Mouse (Mus musculus): ENCODE measurements at regions not wholly inside any gene's neighbourhood (a gene's known extent, or its start where the extent isn't known, plus 50 kb on each side); places are given as distances from the start of the nearest gene placed in this dataset.
A peak's percentile ranks its signal among the peaks of the same experiment; 100 is the strongest.

DNA sequence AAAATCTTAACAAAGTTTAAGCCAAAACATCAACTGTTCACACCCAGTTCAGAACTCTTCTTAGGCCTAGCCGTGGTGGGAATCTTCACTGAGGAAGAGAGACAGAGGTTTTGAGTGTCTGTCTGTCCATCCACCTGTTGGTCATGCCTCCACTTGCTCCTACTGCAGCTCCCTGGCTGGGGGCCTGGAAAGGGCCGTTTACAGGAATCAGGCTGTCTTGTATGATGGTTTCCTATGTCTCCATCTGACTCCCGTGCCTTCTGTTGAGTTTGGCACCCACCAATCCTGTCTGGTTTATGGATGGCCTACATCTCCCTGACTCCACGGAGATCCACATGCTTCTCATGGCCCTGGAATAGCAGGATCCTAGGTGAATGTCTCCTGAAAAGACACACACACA is 166.1 kb downstream of the Fam43a start:
- Histone ChIP-seq H3K36me3 (ENCODE audit: control insufficient read depth, insufficient read depth) (no peaks in the 10 kb centered on the region), H3K9ac (ENCODE audit: low read length) (no peak overlapping the region), H3K4me1 (ENCODE audit: control insufficient read depth, insufficient read depth, low read length) (peaks cover 16% of the 10 kb centered on the region), H3K27ac (ENCODE audit: low read length) (no peak overlapping the region), H3K9me3 (replicated peaks; ENCODE audit: control insufficient read depth, low read length) (no peaks in the 10 kb centered on the region), H3K27me3 (ENCODE audit: control insufficient read depth, insufficient read depth, low read length) (no peaks in the 10 kb centered on the region), H3K4me2 (ENCODE audit: low read depth, low read length) (no peak overlapping the region), H3K4me3 (ENCODE audit: low read length) (no peak overlapping the region)
- no peak for ATAC-seq (replicated peaks; ENCODE audit: extremely low read depth, insufficient read depth, low FRiP score)
- WGBS, result 78% methylated on average over 4 of the region's 4 CpGs

DNA sequence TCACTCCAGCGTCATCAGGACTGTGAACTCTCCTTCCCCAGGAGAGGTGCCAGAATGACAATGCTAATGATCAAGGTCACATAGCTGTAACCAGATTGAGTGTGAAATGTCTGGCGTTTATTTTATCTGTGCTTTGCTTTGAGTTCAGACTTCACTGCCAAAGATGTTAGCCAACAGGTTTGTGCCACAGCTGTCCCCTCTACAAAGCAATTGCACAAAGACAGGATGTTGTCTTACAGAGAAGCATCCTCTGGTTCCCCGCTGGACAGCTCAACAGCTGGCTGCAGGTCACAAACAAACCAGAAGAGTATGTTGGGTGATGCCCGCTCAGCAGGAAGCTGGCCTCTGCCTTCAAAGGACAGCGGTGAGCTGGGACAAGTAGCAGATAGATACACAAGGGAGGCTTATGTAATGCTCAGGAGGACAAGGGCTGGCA is 169.5 kb downstream of the Fam43a start:
- no peak overlapping the region for H3K4me3 ChIP-seq (ENCODE audit: low read length)
- no peaks in the 10 kb centered on the region for H3K27me3 ChIP-seq (ENCODE audit: control insufficient read depth, insufficient read depth, low read length)
- peak overlapping the region; percentile 71 for H3K27ac ChIP-seq (ENCODE audit: low read length)
- peak overlapping the region; percentile 29 for H3K4me2 ChIP-seq (ENCODE audit: low read depth, low read length)
- 8% methylated on average over 5 of the region's 5 CpGs for WGBS
- peak overlapping the region; percentile 26; the same call in 1 of the 2 replicates for H3K9ac ChIP-seq (ENCODE audit: low read length)
- no peaks in the 10 kb centered on the region for H3K36me3 ChIP-seq (ENCODE audit: control insufficient read depth, insufficient read depth)
- ATAC-seq (replicated peaks; ENCODE audit: extremely low read depth, insufficient read depth, low FRiP score), result peak; percentile 56
- peaks cover 16% of the 10 kb centered on the region for H3K4me1 ChIP-seq (ENCODE audit: control insufficient read depth, insufficient read depth, low read length)
- H3K9me3 ChIP-seq (replicated peaks; ENCODE audit: control insufficient read depth, low read length), result no peaks in the 10 kb centered on the region

DNA sequence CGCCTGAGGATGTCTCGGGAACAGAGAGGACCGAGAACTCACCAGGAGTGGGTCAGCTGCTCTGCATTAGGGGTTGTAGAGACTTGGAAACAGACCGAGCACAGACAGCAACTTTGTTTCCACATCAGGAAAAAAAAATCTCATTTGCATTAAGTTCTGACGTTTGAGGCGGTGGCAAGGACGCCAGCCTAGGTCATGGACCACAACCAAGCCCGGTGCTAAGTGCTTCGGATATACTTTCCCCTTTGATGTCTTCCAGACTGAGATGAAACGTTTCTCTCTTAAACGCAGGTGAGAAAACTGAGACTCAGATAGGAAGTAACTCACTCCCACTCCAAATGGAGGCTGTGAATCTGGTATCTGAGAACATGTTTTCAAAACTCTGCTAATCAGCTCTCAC is 169.9 kb downstream of the Fam43a start:
- H3K27me3 ChIP-seq (ENCODE audit: control insufficient read depth, insufficient read depth, low read length), result no peaks in the 10 kb centered on the region
- no peaks in the 10 kb centered on the region for H3K9me3 ChIP-seq (replicated peaks; ENCODE audit: control insufficient read depth, low read length)
- H3K9ac ChIP-seq (ENCODE audit: low read length), result peak overlapping the region; percentile 26; the same call in 1 of the 2 replicates
- H3K4me2 ChIP-seq (ENCODE audit: low read depth, low read length), result peak overlapping the region; percentile 29
- peak overlapping the region; percentile 71 for H3K27ac ChIP-seq (ENCODE audit: low read length)
- 0 out of 2 replicates have a peak, but pooled peaks have one; percentile 19 for ATAC-seq (replicated peaks; ENCODE audit: extremely low read depth, insufficient read depth, low FRiP score)
- H3K36me3 ChIP-seq (ENCODE audit: control insufficient read depth, insufficient read depth), result no peaks in the 10 kb centered on the region
- 9% methylated on average over 11 of the region's 11 CpGs for WGBS
- peaks cover 16% of the 10 kb centered on the region for H3K4me1 ChIP-seq (ENCODE audit: control insufficient read depth, insufficient read depth, low read length)
- H3K4me3 ChIP-seq (ENCODE audit: low read length), result no peak overlapping the region

DNA sequence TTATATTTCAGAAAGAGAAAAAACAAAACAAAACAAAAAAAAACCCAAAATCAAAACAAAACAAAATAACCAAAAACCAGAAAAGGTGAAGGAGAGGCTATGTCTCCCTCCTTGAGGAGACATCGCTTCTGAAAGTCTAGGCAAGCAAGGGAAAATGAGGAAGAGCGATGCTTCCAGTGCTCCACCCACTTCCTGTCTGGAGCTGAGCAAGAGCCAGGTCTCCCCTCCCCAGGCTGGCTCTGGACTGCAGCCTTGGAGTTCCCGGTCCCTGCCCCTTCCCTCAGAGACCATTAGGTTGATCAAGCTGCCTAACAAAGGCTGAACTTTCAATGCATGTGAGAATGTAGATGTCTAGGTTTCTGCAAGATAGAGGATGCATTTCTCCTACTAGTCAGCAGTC is 173.3 kb downstream of the Fam43a start:
- Histone ChIP-seq H3K9me3 (replicated peaks; ENCODE audit: control insufficient read depth, low read length) (no peaks in the 10 kb centered on the region), H3K4me3 (ENCODE audit: low read length) (no peak overlapping the region), H3K9ac (ENCODE audit: low read length) (no peak overlapping the region), H3K36me3 (ENCODE audit: control insufficient read depth, insufficient read depth) (no peaks in the 10 kb centered on the region), H3K27ac (ENCODE audit: low read length) (no peak overlapping the region), H3K4me2 (ENCODE audit: low read depth, low read length) (no peak overlapping the region), H3K4me1 (ENCODE audit: control insufficient read depth, insufficient read depth, low read length) (peaks cover 35% of the 10 kb centered on the region), H3K27me3 (ENCODE audit: control insufficient read depth, insufficient read depth, low read length) (no peaks in the 10 kb centered on the region)
- WGBS, result 44% methylated on average over 3 of the region's 3 CpGs
- ATAC-seq (replicated peaks; ENCODE audit: extremely low read depth, insufficient read depth, low FRiP score), result no peak

DNA sequence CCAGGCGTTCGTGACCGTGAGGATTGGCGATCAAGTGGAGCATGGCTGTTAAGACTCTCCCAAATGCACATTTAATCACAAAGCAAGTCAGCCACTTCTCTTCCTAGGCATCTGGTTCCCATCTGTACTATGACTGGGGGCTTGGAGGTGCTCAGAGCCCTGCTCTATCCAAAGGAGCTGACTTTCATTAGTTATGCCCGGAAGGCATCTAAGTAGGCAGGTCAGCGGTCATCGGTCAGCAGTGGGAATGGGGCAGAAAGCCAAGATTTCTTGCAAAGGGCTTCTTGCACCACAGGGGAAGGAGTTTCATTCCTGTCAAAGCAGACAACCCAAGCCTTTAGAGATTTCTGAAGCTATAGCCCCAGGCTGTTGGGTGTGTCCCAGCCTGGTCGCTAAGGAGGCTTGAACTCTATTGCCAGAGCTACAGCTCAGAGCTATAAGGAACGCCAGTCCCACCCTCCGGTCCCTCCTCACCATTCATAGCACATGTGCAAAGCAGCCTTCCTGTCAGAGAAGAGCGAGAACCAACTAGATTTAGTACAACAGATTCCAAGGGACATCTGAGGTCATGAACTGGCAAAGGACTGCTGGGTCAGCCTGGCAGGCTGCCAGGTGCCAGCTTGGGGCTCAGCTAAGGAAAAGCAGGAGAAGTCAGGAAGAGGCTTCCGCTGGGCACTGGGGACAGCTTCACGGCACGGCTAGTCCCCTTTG is 175.6 kb downstream of the Fam43a start:
- Histone ChIP-seq H3K9me3 (replicated peaks; ENCODE audit: control insufficient read depth, low read length) (no peaks in the 10 kb centered on the region), H3K4me1 (ENCODE audit: control insufficient read depth, insufficient read depth, low read length) (peaks cover 19% of the 10 kb centered on the region), H3K4me2 (ENCODE audit: low read depth, low read length) (no peak overlapping the region), H3K27ac (ENCODE audit: low read length) (no peak overlapping the region), H3K36me3 (ENCODE audit: control insufficient read depth, insufficient read depth) (no peaks in the 10 kb centered on the region), H3K9ac (ENCODE audit: low read length) (no peak overlapping the region; the same call in 1 of the 2 replicates), H3K27me3 (ENCODE audit: control insufficient read depth, insufficient read depth, low read length) (no peaks in the 10 kb centered on the region), H3K4me3 (ENCODE audit: low read length) (no peak overlapping the region)
- WGBS, result 54% methylated on average over 14 of the region's 14 CpGs
- ATAC-seq (replicated peaks; ENCODE audit: extremely low read depth, insufficient read depth, low FRiP score), result peak; percentile 26; the same call in 1 of the 2 replicates

DNA sequence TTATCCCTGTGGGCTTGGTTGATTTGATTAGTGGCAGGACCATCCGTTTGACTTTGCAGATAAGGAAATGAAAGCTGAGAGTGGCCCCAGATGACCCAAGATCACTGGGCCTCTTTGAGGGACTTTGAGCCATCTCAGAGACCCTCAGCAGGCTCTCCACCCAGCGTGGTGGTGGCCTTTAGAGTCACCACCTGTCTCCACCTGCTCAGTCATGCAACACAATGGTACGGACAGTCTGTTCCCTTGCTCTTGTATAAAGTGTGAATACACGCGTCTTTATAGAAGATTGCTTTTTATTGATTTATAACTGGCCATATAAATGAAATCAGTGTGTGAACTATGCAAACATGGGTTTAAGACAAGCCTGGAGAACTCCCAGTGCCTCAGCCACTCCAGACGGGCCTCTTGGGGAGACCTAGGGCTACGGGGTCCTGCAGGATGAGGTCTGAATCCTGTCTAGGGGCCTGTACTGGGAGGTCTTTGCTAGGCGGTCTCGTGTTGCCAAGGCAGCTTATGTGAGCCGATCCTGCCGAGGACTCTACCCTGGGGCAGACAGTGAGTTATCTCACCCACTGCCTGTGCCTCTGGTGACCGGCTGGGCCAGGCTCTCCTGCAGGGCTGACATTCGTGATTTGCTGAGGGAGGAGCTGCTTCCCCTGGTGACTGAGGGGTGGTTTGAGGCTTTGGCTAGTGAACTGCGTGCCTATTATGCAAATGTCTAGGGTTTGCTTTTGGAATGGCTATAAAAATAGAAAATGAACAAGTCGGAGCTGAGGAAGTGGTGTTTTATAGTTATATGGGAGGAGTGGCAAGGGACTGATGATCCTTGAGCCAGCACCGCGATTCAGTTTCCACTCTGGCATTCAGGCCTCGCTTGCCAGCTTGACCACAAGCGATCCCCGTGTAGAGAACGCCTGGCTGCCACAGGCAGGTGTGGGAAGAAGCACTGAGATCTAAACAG is 176.5 kb downstream of the Fam43a start:
- no peak overlapping the region for H3K27ac ChIP-seq (ENCODE audit: low read length)
- no peaks in the 10 kb centered on the region for H3K36me3 ChIP-seq (ENCODE audit: control insufficient read depth, insufficient read depth)
- no peak overlapping the region for H3K9ac ChIP-seq (ENCODE audit: low read length)
- H3K4me3 ChIP-seq (ENCODE audit: low read length), result no peak overlapping the region
- no peaks in the 10 kb centered on the region for H3K27me3 ChIP-seq (ENCODE audit: control insufficient read depth, insufficient read depth, low read length)
- WGBS, result 49% methylated on average over 21 of the region's 21 CpGs
- H3K4me2 ChIP-seq (ENCODE audit: low read depth, low read length), result no peak overlapping the region
- H3K4me1 ChIP-seq (ENCODE audit: control insufficient read depth, insufficient read depth, low read length), result peaks cover 19% of the 10 kb centered on the region
- no peaks in the 10 kb centered on the region for H3K9me3 ChIP-seq (replicated peaks; ENCODE audit: control insufficient read depth, low read length)
- ATAC-seq (replicated peaks; ENCODE audit: extremely low read depth, insufficient read depth, low FRiP score), result no peak

DNA sequence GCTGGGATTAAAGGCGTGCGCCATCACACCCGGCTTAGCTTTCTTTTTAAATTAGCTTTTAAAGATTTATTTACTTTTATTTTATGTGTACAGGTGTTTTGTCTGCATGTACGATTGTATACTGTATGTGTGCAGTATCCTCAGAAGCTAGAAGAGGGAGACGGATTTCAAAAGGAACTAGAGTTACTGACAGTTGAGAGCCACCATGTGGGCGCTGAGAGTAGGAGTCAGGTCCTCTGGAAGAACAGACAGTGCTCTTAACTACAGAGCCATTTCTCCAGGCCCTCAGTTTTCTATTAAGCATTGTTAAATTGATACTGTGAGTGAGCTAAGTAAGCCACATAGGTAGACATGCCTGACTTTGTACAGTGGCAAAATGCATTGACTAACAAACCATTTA is 177.9 kb downstream of the Fam43a start:
- Histone ChIP-seq H3K9me3 (replicated peaks; ENCODE audit: control insufficient read depth, low read length) (no peaks in the 10 kb centered on the region), H3K36me3 (ENCODE audit: control insufficient read depth, insufficient read depth) (no peaks in the 10 kb centered on the region), H3K9ac (ENCODE audit: low read length) (no peak overlapping the region), H3K27me3 (ENCODE audit: control insufficient read depth, insufficient read depth, low read length) (no peaks in the 10 kb centered on the region), H3K4me2 (ENCODE audit: low read depth, low read length) (no peak overlapping the region), H3K4me3 (ENCODE audit: low read length) (no peak overlapping the region), H3K27ac (ENCODE audit: low read length) (no peak overlapping the region), H3K4me1 (ENCODE audit: control insufficient read depth, insufficient read depth, low read length) (peaks cover 19% of the 10 kb centered on the region)
- no peak for ATAC-seq (replicated peaks; ENCODE audit: extremely low read depth, insufficient read depth, low FRiP score)
- 84% methylated on average over 6 of the region's 6 CpGs for WGBS

DNA sequence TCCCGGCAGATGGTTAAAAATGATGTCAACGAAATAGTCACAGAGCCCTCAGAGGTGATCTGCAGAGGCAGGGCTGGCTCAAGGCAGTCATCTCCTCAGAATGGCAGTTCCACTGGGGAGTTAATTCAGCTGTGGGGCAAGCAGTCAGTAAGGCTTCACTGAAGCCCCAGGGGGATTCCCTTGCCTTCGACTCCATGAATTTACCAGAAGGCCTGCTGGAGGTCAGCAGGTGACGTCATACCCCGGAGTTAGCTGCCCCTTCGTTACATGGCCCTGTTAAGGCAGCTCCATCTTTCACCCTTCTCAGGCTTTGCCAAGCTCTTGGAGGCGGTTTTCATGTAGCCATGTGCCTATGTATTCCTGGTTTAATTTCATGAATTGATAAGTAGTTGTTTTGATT is 178.6 kb downstream of the Fam43a start:
- Histone ChIP-seq H3K27me3 (ENCODE audit: control insufficient read depth, insufficient read depth, low read length) (no peaks in the 10 kb centered on the region), H3K27ac (ENCODE audit: low read length) (no peak overlapping the region), H3K9me3 (replicated peaks; ENCODE audit: control insufficient read depth, low read length) (no peaks in the 10 kb centered on the region), H3K4me3 (ENCODE audit: low read length) (no peak overlapping the region), H3K9ac (ENCODE audit: low read length) (no peak overlapping the region), H3K4me2 (ENCODE audit: low read depth, low read length) (no peak overlapping the region), H3K4me1 (ENCODE audit: control insufficient read depth, insufficient read depth, low read length) (peaks cover 19% of the 10 kb centered on the region), H3K36me3 (ENCODE audit: control insufficient read depth, insufficient read depth) (no peaks in the 10 kb centered on the region)
- no peak for ATAC-seq (replicated peaks; ENCODE audit: extremely low read depth, insufficient read depth, low FRiP score)
- WGBS, result 56% methylated on average over 7 of the region's 7 CpGs

DNA sequence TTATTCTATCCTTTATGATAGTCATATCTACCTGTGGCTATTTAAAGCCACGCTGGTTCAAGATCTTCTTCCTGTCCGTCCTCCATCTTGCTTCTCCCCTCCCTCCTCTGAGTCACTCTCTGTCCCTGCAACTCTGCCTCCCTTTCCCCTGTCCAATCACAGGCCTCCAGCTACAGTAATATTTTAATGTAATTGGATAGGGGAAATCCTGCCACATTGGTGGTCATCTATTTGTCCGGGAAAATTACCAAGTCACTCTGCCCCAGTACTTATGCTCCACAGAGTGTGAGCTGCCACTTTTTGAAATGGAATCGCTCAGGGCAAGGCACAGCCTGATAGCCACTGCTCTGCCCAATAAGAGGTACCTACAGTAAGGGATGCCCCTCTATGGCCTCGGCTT is 179.4 kb downstream of the Fam43a start:
- Histone ChIP-seq H3K4me2 (ENCODE audit: low read depth, low read length) (no peak overlapping the region), H3K36me3 (ENCODE audit: control insufficient read depth, insufficient read depth) (no peaks in the 10 kb centered on the region), H3K9ac (ENCODE audit: low read length) (no peak overlapping the region), H3K27ac (ENCODE audit: low read length) (no peak overlapping the region), H3K4me1 (ENCODE audit: control insufficient read depth, insufficient read depth, low read length) (peaks cover 19% of the 10 kb centered on the region), H3K27me3 (ENCODE audit: control insufficient read depth, insufficient read depth, low read length) (no peaks in the 10 kb centered on the region), H3K9me3 (replicated peaks; ENCODE audit: control insufficient read depth, low read length) (no peaks in the 10 kb centered on the region), H3K4me3 (ENCODE audit: low read length) (no peak overlapping the region)
- no peak for ATAC-seq (replicated peaks; ENCODE audit: extremely low read depth, insufficient read depth, low FRiP score)
- WGBS, result 69% methylated on average over 5 of the region's 5 CpGs
